Mouse (Mus musculus) skeletal muscle tissue, adult 2 months (tissue): ENCODE data around the gene Fam57b.

Experiments used
- DNase-seq: peaks from one replicate; pipeline ENCODE4 v3.0.0-alpha.2; 2012; ENCODE audit warnings: low read depth, low spot score

Gene Fam57b

GRCm38 (mm10) chr7:126798127-126799049 lies 920 bp downstream of the Fam57b start:
- no peak for DNase-seq

- peak; percentile 98 for DNase-seq
Observed at GRCm38 (mm10) chr7:126799050-126799467, 1.6 kb downstream of the Fam57b start.

DNA sequence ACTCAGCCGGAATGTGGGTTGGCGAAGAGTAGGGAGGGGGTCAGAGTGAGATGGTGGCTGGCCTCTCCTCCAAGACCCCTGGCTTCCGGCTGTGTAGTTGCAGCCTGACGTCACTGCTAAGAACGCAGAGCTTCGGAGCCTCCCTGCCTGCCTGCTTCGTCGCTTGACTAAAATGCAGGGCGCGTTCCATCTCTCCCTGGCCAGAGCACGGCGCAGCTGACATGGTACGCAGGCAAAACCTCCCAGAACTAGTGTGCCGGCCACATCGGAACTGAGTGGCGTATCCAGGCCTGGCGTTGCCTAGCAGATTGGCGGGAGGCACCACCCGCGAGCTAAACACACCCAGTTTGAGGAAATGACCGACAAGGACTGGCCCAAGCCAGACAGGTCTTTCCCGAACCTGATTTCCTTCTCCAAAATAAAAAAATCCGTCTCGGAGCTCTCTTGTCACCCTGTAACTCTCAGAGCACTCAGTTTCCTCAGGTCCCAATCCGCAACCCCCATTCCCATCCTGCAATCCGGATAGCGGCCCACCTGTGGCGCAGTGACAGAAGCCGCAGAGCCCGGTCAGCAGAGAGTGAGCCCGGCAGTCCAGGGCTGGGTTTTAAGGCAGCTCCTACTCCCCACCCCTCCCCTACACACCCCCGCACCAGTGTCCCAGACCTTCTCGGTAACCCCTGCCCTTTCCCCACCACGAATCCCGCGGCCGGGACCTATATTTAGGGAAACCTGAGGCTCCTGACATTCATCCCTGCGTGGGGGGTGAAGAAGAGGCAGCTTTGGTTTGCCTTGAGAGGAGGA lies 2.2 kb downstream of the Fam57b start:
- DNase-seq: peak; percentile 96

DNA sequence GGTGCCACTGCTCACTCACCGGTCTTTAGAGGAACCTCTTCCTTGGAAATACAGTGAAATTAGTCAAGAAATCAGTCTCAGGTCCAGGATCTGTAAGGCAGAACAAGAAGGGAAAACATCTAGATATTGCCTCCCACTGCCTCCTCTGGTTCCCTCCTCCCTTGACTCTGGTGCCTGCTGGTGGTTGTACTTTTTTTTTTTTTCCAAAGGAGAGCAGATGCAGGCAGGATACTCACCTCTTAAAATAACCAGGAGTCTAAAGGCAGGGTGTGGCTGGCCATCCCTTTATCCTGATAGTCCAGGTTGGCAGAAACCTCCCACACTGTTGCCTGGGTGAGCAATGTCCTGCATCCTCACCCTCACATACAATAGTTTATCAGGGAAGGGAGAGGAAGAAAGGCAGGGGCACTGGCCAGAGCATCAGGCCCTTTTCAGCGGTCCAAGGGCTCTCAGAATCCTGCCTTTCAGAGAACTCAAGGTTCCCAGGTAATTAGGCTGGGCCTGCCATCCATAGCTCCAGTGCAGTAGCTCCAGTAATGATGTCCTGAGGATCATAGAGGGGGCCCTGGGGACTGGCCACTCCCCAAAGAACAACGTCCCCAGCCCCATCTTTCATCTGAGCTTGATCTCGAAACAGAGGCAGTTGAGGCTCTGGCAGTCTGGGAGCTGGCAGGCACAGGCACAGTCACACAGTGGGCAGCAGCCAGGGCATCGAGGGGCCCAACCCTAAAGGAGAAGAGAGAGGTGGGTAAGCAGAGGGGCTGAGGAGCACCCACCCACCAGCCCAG lies 3.0 kb downstream of the Fam57b start:
- DNase-seq: no peak

DNA sequence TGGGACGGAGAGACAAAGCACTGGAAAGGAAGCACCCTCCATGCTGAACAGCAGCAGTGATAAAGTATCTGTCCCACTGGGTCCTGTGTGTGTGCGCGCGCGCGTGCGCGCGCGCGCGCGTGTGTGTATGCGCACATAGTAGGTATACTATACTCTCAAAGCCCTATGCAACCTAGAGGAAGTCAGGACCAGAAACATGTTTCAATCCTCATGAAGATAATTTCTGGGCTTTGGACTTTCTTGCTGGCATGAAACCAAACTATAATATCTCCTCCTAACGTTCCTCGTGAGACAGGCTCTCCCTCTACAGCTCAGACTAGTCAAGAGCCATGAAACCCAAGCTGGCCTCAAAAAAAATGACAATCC lies 3.6 kb downstream of the Fam57b start:
- DNase-seq: no peak

DNA sequence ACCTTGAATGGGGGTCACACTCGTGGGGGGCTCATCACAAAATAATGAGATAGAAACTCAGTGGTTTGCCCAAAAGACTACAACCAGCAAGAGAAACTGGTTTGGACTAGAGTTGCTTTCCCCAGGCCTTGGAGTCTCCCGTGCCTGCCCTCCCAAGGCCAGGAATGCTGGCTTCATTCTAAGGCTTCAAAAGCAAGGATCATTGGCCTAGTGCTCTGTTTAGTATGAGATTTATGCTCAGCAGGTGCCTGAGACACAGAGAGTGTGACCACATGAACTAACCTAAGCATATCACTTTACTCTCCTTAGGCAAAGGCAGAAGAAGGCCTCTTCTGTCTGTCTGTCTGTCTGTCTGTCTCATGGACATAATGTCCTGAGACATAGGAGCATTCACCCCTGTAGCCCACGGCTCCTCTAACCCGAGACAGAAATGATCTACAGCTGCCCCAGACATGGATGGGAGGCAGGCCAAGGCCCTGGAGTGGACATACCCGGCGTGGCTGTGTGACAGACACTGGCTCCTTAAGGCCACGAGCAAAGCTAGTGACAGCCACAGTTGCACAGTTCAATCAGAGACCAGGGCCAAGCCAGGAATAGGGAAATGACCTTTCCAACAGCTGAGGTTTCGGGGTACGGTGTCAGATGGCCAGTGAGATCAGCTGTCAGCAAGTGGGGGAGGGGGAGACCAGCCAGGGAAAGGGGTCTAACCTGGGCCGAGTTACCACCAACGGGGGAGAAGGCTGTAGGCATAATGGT lies 4.8 kb downstream of the Fam57b start:
- peak; percentile 91 for DNase-seq

DNA sequence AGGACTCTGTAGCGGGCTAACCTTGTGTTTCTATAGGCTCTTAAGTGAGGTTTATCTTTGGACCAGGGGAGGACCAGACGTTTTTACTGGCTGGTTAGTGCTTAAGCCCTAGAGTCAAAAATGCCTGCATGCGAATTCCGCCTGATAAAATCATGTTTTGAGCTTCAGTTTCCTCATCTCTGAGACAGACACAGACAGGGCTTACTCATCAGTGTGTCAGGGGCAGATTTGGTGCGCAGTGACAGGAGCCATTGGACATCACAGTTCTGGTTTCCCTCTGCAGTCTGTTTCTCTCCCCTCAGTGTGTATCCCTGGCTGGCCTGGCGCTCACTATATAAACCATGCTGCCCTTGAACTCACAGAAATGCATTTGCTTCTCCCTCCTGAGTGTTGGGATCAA lies 5.7 kb downstream of the Fam57b start:
- no peak for DNase-seq

GRCm38 (mm10) chr7:126803751-126804150 lies 6.3 kb downstream of the Fam57b start:
- no peak for DNase-seq

GRCm38 (mm10) chr7:126806956-126807355 lies 9.5 kb downstream of the Fam57b start:
- peak; percentile 72 for DNase-seq

GRCm38 (mm10) chr7:126807405-126807804 lies 9.9 kb downstream of the Fam57b start:
- DNase-seq: peak; percentile 73

- DNase-seq: peak; percentile 88
Observed at GRCm38 (mm10) chr7:126808703-126809455, 11.4 kb downstream of the Fam57b start.

DNA sequence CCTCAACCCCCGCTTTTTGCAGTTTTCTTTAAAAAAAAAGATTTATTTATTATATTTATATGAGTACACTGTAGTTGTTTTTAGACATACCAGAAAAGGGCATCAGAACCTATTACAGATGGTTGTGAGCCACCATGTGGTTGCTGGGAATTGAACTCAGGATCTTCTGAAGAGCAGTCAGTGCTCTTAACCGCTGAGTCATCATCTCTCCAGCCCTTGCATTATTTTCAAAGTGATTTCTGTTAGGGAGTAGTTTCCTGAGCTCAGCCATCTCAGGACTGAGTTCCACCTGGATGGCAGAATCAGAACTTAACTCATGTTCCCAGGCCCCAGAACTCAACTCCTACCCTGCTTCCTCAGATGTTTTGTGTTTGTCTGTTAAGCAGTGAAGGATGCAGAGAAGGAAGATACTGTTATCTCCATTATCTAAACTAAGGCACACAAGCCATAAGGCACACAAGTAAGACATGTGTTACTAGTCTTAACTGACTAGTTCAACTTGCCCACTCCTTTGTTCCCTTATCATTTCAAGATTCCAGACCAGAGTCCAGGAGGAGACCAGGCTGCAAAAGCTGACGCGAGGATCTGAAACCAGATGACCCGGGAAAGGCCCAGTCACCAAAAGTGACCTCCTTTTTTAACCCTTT lies 12.4 kb downstream of the Fam57b start:
- no peak for DNase-seq

GRCm38 (mm10) chr7:126815726-126816222 lies 18.3 kb downstream of the Fam57b start:
- no peak for DNase-seq

- DNase-seq: peak; percentile 70
Observed at GRCm38 (mm10) chr7:126816494-126816893, 19.0 kb downstream of the Fam57b start.

- no peak for DNase-seq
Observed at GRCm38 (mm10) chr7:126817595-126817994, 20.1 kb downstream of the Fam57b start.

- no peak for DNase-seq
Observed at GRCm38 (mm10) chr7:126818818-126819217, 21.4 kb downstream of the Fam57b start.

DNA sequence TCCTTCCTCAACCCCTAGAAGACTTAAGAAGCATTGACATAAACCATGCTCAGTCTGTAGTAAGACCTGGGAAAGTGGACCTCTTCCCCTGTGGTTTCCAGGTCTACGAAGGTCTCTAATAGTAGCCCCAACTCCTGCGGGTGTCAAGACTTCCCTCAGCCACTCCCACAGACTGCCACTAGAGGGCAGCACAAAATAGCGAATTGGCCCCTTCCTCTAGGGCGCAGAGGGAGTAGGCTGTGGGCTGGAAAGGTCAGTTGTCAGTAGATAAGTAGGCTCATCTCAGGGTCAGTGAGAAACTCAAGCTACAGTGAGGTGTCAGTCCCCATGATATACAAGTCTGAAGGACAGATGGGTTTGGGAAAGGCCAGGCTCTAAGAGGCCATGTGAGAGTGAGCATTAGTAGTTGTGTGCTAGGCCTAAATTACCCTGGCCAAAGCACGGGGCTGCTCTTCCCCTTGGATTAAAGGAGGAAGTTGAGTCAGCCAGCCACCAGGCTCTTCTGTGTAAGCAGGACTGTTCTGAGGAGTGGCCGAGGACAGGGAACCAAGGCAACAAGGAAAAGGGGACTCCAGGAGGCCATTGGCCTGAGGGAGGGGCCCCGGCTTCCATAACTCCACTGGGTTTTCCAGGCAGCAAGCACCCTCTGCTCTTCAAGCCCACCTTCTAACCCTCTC lies 24.5 kb downstream of the Fam57b start:
- DNase-seq: peak; percentile 82

- no peak for DNase-seq
Observed at GRCm38 (mm10) chr7:126822741-126823140, 25.3 kb downstream of the Fam57b start.

DNA sequence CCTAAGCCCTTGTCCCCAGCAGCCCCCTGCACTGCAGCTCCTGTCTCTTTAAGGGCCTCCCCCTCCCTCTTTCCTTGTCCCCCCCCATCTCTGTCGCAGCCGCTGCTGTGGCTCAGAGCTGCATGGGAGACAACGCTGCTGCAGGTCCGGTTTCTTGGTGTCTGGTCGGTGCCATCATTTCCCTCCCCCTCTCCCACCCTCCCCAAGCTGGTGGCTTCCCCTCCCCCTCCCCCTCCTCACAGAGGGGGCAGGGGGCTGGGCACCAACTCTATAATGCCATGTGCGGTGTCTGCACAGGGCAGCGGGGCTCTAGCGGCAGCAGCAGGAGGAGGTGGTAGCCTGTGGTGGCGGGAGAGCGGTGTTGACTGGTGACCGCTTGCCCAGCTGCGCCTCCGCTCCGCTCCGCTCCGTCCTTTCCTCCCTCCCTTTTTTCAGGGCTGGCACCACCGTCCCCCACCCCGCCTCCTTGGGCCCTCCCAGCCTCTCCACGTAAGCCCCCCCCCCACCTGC lies 25.8 kb downstream of the Fam57b start:
- DNase-seq: no peak
